Mouse (Mus musculus) duodenum, adult 2 months (tissue): ENCODE results near the gene Fermt2. TPM values are rescaled to one million over a fixed set of nuclear protein-coding genes. Genes with fewer than 3 reads are reported as not detected.

ENCODE experiments used
- polyA plus RNA-seq: library from polyadenylated mRNA; depleted of rRNA; stranded (reverse); fragments of >200 nt; gene quantifications from 2 replicates; pipeline ENCODE4 v1.2.3, GENCODE M21; 2012; ENCODE audit warnings: low replicate concordance; rRNA removed

Gene Fermt2
- polyA plus RNA-seq, result 2.3 and 3.5 TPM in 2 replicates

DNA sequence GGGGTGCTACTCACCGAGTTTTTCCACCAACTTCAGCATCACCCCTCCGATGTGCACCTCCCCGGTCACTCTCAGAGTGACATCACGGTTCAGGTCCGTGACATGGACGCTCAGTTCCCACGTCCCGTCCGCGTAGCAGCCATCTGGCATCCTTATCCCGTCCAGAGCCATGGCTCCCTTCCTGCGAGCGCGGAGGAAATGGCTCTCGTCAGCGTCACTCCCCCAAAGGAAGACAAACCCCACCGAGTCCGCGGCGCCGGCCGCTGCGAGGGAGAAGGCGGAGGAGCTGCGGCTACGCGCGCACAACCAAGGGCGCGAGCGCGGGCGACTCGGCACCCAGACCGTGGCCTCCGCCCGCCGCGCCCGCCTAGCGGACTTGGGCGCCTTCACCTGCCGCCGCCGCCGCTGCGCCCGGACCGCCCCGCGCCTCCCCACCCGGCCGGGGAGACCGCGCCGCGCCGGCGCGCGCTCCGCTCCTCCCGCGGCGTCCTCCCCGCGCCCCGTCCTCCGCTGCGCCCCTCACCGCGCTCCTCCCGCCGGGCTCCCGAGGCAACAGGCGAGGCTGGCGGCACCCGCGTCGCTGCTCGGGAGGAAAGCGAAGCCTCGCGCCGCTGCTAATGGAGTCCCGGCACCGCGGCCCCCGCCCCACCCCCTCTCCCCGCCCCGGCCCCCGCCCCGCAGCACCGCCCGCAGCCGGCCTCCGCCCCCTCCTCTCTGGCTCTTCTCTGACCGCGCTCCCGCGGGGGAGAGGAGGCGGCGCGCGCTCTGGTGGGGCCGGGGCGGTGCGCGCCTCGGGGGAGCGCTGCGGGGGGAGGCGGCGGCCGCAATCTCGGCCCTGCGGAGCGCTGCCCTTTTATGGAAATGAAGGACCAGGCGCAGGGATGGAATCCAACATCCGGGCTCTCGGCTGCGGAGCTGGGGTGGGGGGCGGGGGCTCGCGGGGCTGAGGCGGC, at the start of gene Fermt2:
Gene Fermt2 (minus strand): TSS at position 708 of the 953 bp plus-strand sequence.

Other genes starting within 250 kb of the Fermt2 start
- gene Ero1l, start 211.3 kb downstream of the Fermt2 start, polyA plus RNA-seq, result 2.5 and 2.8 TPM in 2 replicates
- 3.7 and 4.8 TPM in 2 replicates for gene Psmc6, start 200.3 kb downstream of the Fermt2 start, polyA plus RNA-seq
- gene Styx, start 179.0 kb downstream of the Fermt2 start, polyA plus RNA-seq, result 12.2 and 17.9 TPM in 2 replicates
- gene Gnpnat1, start 125.2 kb downstream of the Fermt2 start, polyA plus RNA-seq, result 0.52 and 1.6 TPM in 2 replicates
- 7.2 and 10.7 TPM in 2 replicates for gene Ddhd1, start 128.0 kb upstream of the Fermt2 start, polyA plus RNA-seq